Mouse (Mus musculus): ENCODE results near the gene Zfp426.

Gene Zfp426

DNA sequence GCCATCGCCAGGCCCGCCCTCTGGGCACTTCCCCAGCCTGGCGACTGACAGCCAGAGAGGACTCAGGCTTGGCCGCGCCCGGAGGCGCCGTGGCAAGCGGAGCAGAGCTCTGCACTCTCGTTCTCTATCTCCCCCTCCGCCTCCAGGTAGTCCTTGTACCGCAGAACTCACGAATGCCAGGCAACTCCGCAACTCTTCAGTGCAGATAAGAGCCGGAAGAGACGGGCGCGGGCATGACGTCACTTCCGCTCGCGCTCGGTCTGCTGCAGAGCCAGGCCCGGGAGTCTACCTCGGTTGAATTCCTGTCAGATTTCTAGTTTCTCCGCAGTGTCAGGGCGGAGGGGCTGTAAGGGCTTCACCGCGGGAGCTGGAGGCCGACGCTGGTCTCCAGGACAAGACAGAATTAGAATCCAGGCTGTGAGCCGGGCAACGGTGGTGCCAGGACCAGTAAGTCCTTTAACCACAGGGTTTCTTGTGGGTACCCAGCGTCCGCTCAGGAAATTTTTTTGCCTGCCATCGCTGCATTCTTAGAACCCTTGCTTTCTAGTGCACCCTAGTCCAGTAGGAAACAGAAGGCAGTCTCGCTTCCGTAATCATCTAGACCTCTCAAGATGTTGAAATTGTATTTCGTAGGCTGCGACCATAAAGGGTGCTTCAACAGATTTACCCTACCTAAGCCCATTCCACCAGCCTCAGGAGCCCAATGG lies at the start of gene Zfp426:
Gene Zfp426, minus strand, starts transcription at position 220 of the 707 bp plus-strand sequence.
- peak; percentile 92 for DNase-seq (ENCODE audit: low spot score)

DNA sequence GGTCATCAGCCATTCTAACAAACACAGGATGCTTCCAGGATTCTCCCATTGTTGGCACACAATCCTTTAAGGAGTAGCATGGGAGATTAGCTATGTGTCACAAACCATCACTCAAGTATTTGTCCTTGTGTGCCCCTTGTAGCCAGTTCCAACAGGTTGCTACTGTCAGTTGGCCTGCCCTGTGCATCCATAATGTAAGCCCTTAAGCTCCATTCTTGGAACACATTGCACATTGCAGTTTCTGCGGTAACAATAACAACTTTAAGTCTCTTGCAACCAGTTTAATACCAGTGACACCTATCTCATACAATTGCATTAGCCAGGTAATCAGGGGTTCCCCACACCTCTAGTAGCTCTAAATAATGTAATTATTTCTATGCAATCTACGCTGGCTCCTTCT lies 44.1 kb upstream of the Zfp426 start:
- no peak for DNase-seq (ENCODE audit: low spot score)

DNA sequence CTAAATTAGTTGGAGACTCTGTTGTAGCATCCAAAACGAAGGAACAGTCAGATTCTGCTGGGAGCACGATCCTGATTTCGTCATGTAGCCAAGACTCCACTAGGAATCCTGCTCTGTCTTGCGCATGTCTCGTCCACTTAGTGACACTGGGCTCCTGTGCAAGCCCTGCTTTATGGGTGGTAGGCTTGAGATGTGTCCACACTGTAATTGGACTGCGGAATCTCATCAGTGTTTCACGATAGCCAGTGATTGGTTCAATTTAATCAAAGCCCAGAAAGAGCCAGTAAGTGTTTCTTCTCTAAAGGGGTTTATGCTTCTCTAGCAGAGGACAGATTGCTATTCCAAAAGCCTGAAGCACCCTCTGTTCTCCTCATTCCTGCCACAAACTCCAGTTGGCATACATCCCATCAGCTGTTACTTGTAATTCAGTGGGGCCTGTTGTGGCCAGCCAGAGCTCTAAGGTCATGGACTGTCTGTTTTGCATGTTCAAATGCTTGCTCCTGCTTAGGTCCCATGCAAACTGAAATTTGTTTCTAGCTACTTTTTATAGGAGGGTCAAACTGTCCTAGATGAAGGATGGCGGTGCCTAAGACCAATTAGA lies 41.9 kb upstream of the Zfp426 start:
- DNase-seq (ENCODE audit: low spot score) = no peak

DNA sequence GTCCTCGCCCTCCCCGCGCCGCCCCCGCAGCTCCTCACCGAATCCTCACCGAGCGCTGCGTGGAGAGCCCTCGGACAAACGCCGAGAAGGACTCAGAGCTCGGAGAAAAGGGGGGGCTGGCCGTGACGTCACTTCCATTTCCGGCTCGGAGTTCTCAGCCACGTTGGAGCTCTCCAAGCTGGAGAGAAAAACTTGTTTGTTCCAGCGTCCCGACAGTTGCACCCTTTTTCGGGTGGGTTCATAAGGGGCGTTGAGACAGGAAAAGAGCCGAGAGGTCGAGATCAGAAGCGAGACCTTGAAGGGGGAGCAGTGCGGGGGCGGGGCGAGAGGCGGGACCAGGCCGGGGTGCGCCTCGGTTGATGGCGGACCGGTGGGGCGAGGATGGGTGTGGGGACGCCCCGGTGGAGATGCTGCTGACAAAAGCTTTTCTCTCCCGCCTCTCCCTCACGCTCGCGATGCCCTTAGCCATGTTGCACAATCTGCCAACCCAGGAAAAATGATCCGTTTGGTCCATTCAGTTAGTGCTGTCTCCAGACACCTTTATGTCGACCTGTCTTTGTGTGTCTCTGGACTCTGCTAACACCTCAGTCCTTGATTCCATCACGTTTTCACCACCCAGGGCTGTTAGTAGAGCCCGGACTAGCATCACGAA lies 28.9 kb upstream of the Zfp426 start, which contains the start of gene Zfp266:
Gene Zfp266, minus strand, starts transcription at position 112 of the 652 bp plus-strand sequence.
- DNase-seq (ENCODE audit: low spot score) = peak; percentile 85

DNA sequence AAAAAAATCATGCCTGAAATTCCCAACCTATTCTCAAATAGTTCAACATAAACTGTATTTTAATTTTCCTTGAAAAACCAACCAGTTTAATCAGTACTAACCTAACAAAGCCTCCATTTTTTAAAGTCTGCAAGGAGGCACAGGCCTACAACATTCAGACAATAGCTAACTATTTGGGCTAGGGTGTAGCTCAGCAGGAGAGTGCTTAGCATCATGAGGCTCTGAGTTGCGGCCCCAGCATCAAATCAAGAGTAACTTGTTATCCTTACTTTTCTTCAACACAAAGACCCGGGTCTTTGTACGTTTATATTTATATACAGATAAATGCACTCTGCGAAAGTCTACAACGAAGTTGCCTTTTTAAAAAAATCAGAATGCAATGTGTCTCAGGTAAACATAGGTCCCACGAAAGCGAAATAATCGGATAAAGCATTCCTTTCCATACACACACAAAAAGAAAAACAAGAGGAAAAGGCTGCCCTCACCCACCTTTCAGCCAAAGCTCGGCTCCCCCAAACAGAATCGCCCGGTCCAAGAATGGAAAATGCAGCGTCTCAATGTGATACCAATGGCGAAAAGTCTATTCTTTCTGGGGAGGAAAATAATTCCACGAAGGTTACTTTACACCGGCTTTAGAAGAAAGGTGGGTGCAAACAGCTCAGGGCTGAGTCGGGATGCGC lies 28.1 kb upstream of the Zfp426 start:
- no peak for DNase-seq (ENCODE audit: low spot score)

DNA sequence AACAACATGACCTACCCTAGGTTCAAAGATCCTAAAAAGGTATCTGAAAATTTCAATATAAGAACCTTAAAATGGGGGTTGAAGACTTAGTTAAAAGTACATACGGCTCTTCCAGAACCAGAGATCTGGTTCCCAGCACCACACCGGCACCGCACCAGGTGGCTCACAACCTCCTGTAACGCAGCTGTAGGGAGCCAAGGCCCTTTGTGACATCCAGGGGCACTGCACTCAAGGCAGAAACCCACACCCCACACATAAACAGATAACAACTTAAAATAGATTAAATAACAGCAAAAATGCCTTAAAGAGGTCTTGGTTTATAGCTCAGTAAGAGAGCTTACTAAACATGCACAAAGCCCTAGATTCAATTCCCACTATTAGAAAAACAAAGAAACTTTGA lies 27.4 kb upstream of the Zfp426 start:
- no peak for DNase-seq (ENCODE audit: low spot score)

DNA sequence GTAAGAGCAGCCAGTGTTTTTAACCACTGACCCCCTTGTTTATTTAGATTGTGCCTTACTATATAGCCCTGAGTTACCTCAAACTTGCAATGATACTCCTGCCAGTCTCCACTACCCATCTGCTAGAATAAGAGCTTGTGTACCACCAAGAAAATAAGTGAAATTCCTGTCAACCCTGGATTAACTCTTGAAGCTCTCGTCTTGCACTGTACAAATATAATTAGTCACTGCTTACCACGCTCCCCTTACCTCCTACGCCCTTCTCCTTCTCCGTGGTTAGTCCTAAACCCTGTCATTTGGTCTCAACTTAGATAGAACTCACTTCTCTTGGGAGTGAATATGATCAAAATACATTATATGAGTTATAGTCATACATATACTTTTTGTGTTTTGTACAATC lies 26.2 kb upstream of the Zfp426 start:
- DNase-seq (ENCODE audit: low spot score) = no peak

DNA sequence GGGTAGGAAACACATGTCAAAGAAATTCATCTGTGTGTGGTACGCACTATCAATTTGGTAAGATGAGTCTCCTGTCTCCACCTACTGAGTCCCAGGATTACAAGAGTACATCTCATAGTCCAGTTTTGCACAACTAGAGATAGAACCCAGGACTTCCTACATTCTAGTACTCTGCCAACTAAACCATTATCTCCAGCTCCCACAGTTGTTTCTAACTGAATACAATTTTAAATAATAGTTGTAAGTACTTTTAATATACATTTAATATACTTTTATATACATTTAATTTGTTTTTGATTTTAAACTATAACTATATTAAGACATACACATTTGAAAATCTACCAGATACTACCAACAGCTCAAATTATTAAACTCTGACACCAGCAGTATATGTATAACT lies 25.2 kb upstream of the Zfp426 start:
- no peak for DNase-seq (ENCODE audit: low spot score)

DNA sequence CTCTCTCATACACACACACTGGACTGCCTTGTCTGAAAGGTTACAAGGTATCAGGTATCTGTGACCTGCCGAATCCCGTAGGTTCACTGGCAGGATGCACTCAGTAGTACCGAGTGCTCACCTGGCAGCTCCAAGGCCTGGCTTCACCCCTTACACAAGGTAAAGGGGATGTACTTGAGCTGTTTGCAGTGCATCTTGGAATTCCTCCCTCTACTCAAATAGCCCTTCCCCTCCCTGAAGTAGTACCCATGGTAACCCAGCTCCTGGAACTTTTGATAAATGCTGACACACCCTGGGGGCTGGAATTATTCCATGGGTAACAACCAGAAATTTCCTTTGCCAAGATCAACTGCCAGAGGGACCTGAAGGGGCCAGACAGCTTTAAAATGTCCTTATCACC lies 21.5 kb upstream of the Zfp426 start:
- DNase-seq (ENCODE audit: low spot score) = no peak

DNA sequence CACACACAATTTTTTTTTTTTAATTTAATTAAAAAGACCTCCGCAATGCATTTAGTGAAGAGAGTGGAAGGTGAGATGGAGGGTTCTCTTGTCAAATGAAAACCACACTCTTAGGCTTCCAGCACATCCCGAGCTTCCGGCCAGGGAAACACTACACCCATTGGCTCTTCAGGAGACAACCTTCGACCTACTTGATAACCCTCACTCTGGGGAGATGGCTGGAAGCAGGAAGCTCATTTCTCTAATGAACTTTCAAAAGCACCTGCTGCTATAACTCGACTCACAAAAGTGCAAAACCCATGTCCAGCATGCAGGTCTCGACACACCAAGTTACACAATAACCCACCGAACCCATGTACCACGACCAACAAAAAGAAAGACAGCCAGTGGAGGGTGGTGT lies 20.2 kb upstream of the Zfp426 start:
- DNase-seq (ENCODE audit: low spot score) = no peak

DNA sequence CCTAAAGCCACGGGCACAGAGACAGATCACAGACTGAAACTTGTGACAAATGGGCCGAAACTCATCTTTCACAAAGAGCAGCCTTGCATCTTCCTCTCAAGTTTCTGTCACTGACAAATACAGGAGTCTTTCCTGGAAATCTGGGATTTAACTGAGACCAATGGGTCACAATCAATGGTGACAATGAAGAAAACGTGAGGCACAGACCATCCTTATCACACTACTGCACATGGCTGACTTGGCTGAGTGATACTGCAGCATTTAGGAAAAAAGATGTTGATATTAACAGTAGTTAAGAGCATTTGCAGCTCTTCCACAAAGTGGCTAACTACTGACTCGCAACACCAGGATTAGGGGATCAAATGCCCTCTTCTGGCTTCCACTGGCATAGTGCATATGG lies 19.1 kb upstream of the Zfp426 start:
- DNase-seq (ENCODE audit: low spot score) = no peak

DNA sequence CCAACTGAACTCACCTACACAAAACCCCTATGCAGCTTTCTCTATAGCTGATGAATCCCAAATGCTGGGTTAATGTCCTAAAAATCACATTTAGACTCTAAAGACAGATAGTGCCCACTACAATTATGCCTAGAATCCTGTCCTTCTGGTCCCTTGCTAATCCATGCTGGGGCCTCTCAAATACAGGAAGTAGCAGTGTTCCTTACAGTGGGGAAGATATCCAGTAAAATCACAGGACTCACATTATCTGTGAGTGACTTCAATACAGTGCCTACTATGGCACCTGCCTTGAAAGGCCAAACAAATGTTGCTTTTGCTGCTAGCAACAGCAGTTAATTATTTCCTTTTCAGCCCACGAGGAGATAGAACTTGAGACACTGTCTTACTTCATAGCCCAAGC lies 17.8 kb upstream of the Zfp426 start:
- no peak for DNase-seq (ENCODE audit: low spot score)

DNA sequence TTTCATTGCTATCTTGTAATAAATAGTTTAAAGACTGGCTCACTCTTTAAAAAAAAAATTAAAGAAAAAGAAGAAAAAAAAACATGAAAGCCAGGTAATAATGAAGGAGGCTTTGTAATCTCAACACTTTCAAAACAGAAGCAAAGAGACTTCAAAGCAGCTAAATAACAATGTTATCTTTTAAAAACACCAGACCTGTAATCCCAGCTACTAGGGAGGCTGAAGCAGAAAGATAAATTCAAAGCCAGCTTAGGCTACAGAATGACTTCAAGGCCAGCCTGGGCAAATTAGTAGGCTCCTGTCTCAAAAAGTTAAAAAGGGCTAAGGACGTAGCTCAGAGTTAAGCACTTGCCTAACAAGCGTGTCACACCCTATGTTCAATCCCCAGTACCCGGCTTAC lies 17.1 kb upstream of the Zfp426 start:
- no peak for DNase-seq (ENCODE audit: low spot score)

DNA sequence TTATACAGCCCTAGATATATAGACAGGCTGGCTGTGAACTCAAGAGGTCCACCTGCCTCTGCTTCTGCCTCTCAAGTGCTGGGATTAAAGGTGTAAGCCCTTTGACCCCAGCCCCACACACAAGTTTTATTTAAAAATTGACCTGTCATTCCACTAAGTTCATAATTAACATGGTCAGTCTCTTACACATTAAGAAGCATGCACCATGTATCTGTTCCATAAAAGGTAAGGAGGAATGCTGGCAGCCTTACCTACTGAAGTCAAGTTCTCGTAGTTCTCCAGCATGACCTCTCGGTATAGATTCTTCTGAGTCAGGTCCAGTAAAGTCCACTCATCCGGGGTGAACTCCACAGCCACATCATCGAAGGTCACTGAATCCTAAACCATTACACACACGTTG lies 12.3 kb upstream of the Zfp426 start:
- no peak for DNase-seq (ENCODE audit: low spot score)

DNA sequence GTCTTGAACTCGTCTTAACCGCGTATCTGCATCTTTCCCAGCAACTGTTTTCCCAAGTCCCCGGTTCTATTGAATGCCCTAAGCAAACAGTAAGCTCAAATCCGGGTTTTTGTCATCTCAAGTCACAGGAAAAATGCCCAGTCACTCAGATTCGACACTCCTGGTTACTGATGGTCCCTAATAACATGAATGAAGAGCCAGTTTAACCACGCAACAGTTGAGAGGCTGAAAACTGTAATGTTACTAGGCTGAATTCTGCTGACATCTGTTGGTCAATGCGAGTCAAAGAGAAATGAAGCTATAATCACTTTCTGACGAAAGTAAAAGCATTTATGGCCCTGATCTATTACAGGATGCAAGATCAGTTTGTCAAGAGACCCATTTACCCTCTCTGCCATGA lies 735 bp upstream of the Zfp426 start:
- peak; percentile 4 for DNase-seq (ENCODE audit: low spot score)

DNA sequence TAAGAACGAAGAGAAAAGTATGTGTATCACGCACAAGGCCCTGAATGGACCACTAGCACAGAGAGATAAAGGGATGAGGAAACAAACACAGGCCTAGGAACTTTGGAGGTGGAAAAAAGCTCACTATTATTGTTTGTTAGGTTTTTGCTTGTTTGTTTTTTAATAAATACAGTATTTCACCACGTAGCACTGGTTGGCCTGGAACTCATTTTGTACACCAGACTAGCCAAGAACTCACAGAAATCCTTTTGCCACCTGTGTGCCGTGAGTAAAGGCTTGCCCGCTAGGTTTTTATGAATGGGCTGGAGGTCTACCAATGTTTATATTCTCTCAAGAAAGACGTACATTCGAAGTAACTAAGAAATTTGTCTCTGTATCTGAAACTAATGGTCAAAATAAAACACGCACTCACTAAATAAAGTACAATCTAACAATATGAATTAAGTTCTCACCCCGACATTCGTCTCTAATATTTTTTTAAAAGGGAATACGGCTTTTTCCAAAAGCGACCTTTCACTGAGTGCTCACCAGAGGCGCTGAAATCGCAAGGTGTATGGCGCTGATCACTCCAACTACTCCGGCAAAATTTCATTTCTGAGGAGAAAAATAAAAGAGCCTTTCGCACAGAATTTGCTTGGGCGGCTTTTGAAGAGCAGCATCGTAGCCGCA lies 554 bp downstream of the Zfp426 start:
- DNase-seq (ENCODE audit: low spot score) = no peak

DNA sequence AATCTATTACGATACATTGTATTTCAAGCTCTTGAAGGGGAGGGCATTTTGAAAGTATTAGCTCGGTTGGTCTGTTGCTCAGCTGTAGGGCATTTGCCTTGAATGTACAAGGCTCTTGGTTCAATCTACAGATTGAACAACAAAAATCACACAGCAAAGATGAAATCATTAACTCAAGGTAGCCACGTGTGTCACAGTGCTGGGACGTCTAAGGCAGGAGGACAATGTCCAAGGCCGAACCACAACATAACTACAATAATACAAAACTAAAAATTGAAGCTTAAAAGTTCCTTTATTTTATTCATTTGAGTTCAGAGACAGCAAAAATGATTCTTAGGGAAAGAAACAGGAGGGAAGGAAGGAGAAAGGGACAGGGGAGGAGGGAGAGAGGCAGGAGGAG lies 3.0 kb downstream of the Zfp426 start:
- DNase-seq (ENCODE audit: low spot score) = no peak

DNA sequence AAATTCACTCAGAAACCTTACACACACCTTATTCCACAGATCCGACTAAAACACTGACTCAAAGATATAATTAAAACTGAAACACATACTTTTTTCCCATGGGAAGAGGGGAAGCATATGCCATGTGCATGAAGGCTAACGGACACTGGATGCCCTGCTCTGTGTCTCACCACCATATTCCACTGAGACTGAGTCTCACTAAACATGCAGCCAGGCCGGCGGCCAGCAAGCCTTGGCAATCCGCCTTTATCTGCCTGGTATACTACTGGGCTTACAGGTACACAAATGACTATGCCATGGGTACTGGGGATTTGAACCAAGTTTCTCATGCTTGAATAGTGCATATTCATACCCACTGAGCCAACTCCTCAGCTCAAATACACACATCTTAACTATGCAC lies 13.2 kb downstream of the Zfp426 start:
- DNase-seq (ENCODE audit: low spot score) = no peak

DNA sequence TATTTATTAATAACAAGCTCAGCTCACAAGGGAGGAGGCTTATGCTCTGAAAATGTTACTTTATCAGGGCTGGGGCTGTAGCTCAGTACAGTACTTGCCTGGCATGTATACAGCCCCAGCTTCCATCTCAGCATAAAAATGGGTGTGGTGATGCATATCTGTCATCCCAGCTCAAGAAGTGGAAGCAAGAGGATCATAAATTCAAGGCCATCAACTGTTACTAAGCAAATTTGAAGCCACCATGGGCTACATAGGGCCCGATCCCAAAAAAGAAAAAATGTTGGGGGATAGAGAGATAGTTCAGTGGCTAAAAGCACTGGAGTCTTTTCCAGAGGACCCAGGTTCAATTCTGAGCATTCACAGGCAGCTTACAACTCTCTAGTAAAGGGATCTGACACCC lies 15.9 kb downstream of the Zfp426 start:
- no peak for DNase-seq (ENCODE audit: low spot score)

DNA sequence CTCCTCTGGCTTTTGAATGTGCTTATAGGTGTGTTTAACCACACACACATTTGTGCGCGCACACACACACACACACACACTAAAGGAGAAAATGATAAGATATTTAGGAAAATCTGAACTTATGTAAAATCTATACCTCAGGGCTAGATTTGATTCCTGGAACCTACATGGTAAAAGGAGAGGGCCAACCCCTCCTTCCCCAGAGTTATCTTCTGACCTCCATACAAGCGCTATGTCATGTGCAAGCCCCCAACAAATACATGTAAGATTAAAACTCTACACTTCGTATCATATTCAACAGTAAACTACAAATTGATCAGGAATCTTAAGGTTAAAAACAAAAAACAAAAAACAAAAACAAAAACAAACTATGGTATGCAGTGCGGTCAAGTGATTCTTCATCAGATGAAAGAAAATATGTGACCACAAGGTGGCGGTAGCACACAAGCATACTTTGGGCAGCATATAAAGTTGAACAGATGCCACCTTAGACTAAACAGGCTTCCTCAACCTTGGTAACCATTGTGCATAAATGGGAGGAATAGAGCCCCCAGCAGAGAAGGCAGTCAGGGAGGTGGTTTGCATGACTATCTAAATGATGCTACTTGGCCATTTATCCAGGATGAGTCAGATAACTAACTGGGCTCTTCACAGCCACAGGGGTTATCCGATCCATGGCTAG lies 25.6 kb downstream of the Zfp426 start:
- peak; percentile 61 for DNase-seq (ENCODE audit: low spot score)

DNA sequence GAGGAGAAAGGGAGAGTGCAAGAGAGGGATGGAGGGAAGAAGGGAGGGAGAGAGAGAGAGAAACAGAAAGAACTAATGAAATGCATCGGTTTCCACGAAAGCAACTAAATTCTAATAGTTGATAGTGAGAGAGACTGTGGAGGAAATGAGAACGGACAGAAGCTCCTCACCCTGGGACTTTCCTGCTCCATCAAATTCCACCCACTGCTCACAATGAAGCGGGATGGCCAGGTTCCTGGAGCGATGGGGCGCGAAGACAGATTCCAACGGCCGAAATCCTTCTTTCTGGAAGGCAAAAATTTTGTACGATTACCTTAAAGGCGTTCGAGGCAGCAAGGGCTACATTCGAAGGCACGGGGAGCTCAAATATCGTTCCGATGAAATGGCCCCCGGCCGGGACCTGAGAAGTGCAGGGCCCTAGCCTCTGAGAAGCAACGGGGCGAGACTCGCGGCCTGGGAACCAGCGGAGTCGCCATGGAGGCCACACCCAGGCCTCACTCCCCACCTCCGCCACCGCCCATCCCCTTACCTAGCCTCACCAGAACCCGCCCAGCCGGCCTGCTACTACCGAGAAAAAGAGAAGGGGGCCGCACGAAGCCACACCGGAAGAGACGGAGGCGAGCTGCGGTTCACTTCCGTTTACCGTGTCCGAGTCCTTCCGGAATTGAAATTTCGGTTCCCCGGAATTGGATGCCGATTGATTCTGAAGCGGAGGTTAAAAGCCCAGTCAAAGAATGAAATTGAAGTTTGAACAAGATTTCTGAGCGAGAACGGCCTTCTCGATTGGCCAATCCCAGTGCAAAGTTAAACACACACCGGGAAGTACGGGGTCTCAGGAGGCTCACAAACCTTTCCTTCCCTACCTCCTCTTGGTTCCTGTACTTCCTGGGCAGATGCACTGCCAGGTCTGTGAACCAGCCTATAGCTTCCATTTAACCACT lies 32.9 kb downstream of the Zfp426 start, which contains the start of gene Zfp26:
Gene Zfp26, minus strand, starts transcription at position 786 of the 941 bp plus-strand sequence.
- DNase-seq (ENCODE audit: low spot score) = peak; percentile 79
